Mouse (Mus musculus) cortical plate, adult 2 months (tissue): ENCODE results near the gene Napsa. TPM values are rescaled to one million over a fixed set of nuclear protein-coding genes. Genes with fewer than 3 reads are reported as not detected.

Experiments
- H3K27ac ChIP-seq: fragments of 200-500 bp; 2 replicates; pipeline ENCODE4 v1.5.1; 2012; ENCODE audit warnings: low read length, control low read depth, inconsistent platforms; ENCODE audit not compliant: insufficient read depth
- H3K4me1 ChIP-seq: fragments of 200-500 bp; 2 replicates; pipeline ENCODE4 v1.6.1; 2011; ENCODE audit warnings: low read length; ENCODE audit not compliant: control insufficient read depth, insufficient read depth
- H3K4me3 ChIP-seq: fragments of 200-500 bp; 2 replicates; pipeline ENCODE4 v1.5.1; 2011; ENCODE audit warnings: mild to moderate bottlenecking, low read length, control low read depth; ENCODE audit not compliant: insufficient read depth
- CTCF ChIP-seq: fragments of 200-500 bp; IDR thresholded peaks from 2 replicates; pipeline ENCODE4 v1.5.1; 2011; ENCODE audit warnings: mild to moderate bottlenecking, control low read depth, low read length; ENCODE audit not compliant: insufficient read depth; ENCODE audit errors: extremely low read depth
- POLR2A ChIP-seq: fragments of 200-500 bp; IDR thresholded peaks from 2 replicates; pipeline ENCODE4 v1.6.1; 2011; ENCODE audit warnings: mild to moderate bottlenecking, low read length, control low read depth; ENCODE audit not compliant: insufficient read depth; ENCODE audit errors: extremely low read depth
- polyA plus RNA-seq: library from polyadenylated mRNA; depleted of rRNA; stranded (reverse); fragments of >200 nt; gene quantifications from 2 replicates; pipeline ENCODE4 v1.2.3, GENCODE M21; 2012

The Napsa gene
- polyA plus RNA-seq, 1 experiment = 0.61 TPM

GRCm38 (mm10) chr7:44615309-44615708 is 43.1 kb downstream of the Napsa start:
- TF ChIP-seq CTCF (no peak), POLR2A (no peak)
- Histone ChIP-seq H3K4me1 (no peaks in the 10 kb centered on the region), H3K4me3 (no peak overlapping the region), H3K27ac (no peak overlapping the region)

DNA sequence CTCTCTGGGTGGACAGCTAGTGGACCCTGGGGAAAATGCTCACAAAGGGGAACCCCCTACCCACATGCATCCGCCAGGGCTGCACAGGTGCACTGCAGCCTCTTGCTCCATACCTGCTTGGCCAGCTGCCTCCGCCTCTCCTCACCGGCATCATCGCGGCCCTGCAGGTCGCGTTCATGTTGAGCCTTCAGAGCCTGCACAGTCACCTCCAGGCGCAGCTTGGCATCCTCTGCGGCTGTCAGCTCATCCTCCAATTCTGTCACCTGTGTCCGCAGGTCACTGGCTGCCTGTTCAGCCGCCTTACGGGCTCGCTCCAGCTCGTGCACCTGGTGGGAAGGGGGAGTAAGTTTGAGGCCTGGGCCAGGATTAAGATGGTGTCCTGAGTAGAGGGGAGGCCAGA is 43.8 kb downstream of the Napsa start:
- TF ChIP-seq CTCF = no peak
- no peak for TF ChIP-seq POLR2A
- H3K4me1 ChIP-seq = no peaks in the 10 kb centered on the region
- H3K27ac ChIP-seq = no peak overlapping the region
- H3K4me3 ChIP-seq = no peak overlapping the region

DNA sequence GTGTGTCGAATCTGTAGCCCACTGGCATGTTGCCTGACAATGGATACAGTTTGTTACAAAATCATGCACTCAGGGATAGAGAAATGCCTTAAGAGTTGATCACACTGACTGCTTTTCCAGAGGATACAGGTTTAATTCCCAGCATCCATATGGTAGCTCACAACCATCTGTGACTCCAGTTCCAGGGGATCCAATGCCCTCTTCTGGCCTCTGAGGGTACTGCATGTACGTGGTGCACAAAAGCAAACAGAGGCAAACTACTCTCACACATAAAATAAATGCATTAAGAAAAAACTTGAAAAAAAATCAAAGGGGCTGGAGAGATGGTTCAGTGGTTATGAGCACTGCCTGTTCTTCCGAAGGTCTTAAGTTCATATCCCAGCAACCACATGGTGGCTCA is 44.9 kb downstream of the Napsa start:
- no peaks in the 10 kb centered on the region for H3K4me1 ChIP-seq
- H3K4me3 ChIP-seq = no peak overlapping the region
- no peak overlapping the region for H3K27ac ChIP-seq
- TF ChIP-seq CTCF = no peak
- TF ChIP-seq POLR2A = no peak

GRCm38 (mm10) chr7:44623714-44624542 is 51.7 kb downstream of the Napsa start:
- H3K27ac ChIP-seq = no peak overlapping the region
- no peak for TF ChIP-seq POLR2A
- TF ChIP-seq CTCF = no peak
- no peaks in the 10 kb centered on the region for H3K4me1 ChIP-seq
- H3K4me3 ChIP-seq = no peak overlapping the region

DNA sequence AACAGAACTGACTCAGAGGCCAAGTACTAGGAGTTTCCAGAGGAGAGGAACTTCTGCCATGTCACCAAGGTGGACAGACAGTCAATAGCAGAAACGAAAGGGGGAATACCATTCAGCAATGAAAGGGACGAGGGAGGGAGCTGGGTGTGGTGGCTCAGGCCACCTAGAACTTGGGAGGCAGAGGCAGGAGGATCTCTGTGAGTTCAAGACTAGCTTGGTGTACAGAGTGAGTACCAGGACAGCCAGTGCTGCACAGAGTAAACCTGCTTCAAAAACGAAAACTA is 52.3 kb downstream of the Napsa start:
- Histone ChIP-seq H3K27ac (no peak overlapping the region), H3K4me3 (no peak overlapping the region), H3K4me1 (no peaks in the 10 kb centered on the region)
- TF ChIP-seq POLR2A = no peak
- TF ChIP-seq CTCF = no peak

- H3K27ac ChIP-seq = no peak overlapping the region
- no peaks in the 10 kb centered on the region for H3K4me1 ChIP-seq
- TF ChIP-seq POLR2A = no peak
- TF ChIP-seq CTCF = no peak
- no peak overlapping the region for H3K4me3 ChIP-seq
Measured at GRCm38 (mm10) chr7:44624828-44625227, 52.6 kb downstream of the Napsa start.

DNA sequence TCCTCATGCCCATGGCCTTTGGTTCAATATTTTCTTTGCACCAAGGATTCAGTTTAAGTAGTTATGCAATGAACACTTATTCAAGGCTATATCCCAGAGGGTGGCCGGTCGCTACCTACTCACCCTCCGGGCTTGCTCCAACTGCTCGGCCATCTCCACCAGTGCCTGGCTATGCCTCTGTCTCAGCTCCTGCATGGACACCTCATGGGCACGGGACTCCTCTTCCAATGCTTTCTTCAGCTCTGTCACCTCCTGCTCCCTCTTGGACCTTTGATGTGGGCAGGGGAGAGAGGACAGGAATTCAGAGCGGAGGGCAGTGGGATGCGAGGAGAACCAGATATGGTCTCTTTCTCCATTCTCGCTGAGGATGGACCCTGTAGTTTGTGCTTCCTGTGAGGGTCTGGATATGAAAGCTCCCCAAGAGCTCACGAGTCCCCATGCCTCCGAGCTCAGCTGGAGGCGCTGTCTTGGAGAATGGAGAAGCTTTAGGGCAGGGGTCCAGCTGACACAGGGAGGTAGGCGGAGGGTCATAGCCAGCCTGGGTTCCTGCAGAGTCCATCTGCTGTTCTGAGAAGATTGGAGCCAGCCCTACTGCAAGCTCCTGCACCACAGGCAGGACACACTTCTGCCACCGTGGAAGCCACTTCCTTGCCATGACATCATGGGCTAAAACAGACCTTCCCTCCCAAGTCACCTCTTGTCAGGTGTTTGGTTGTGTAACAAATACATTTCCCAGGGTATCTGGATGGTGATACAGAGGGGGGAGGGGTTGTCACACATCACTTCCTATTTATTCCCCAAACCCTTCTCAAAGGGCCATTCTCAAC is 53.3 kb downstream of the Napsa start:
- no peak overlapping the region for H3K27ac ChIP-seq
- no peaks in the 10 kb centered on the region for H3K4me1 ChIP-seq
- H3K4me3 ChIP-seq = no peak overlapping the region
- TF ChIP-seq CTCF (no peak), POLR2A (no peak)

DNA sequence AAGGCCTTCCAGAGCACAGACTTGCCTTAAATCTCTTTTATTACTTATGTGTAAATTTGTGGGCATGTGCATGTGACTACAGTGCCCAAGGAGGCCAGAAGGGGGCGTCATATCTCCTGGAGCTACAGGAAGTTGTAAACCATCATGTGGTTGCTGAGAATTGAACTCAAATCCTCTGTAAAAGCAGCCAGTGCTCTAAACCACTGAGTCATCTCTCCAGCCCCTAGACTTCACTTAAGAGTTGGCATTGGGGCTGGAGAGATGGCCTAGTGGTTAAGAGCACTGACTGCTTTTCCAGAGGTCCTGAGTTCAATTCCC is 53.8 kb downstream of the Napsa start:
- Histone ChIP-seq H3K27ac (no peak overlapping the region), H3K4me1 (no peaks in the 10 kb centered on the region), H3K4me3 (no peak overlapping the region)
- TF ChIP-seq CTCF (no peak), POLR2A (no peak)

- H3K4me3 ChIP-seq = no peak overlapping the region
- H3K27ac ChIP-seq = no peak overlapping the region
- no peaks in the 10 kb centered on the region for H3K4me1 ChIP-seq
- no peak for TF ChIP-seq POLR2A
- no peak for TF ChIP-seq CTCF
Measured at GRCm38 (mm10) chr7:44626966-44627365, 54.8 kb downstream of the Napsa start.
